Mouse (Mus musculus) hindbrain, embryonic 11.5 days (tissue): ENCODE results near the gene Nectin3. TPM values are rescaled to one million over a fixed set of nuclear protein-coding genes. Genes with fewer than 3 reads are reported as not detected.

ENCODE experiments used
- ATAC-seq: fragments of 200-750 bp; cut with Nextera tagmentation; 2 replicates; pipeline ENCODE4 v1.8.0; 2017; ENCODE audit warnings: mild to moderate bottlenecking, moderate TSS enrichment, moderate library complexity; ENCODE audit not compliant: low FRiP score
- DNase-seq: peaks from one replicate; pipeline ENCODE4 v3.0.0-alpha.2; 2015; ENCODE audit warnings: low spot score
- H3K27ac ChIP-seq: fragments of 300-500 bp; sonication (generic); 2 replicates; pipeline ENCODE4 v1.5.1; 2014; ENCODE audit warnings: mild to moderate bottlenecking, low read depth, low read length
- H3K27me3 ChIP-seq: fragments of 300-500 bp; sonication (generic); 2 replicates; pipeline ENCODE4 v1.6.1; 2014; ENCODE audit warnings: mild to moderate bottlenecking, low read length, moderate library complexity, mixed read lengths; ENCODE audit not compliant: control insufficient read depth, insufficient read depth
- H3K36me3 ChIP-seq: fragments of 300-500 bp; sonication (generic); 2 replicates; pipeline ENCODE4 v1.6.1; 2014; ENCODE audit warnings: mild to moderate bottlenecking, low read length, moderate library complexity, mixed read lengths; ENCODE audit not compliant: control insufficient read depth, insufficient read depth
- H3K4me1 ChIP-seq: fragments of 300-500 bp; sonication (generic); replicated peaks from 2 replicates; pipeline ENCODE4 v1.6.1; 2014; ENCODE audit warnings: low read length, mixed read lengths; ENCODE audit not compliant: control insufficient read depth, insufficient read depth
- H3K4me2 ChIP-seq: fragments of 300-500 bp; sonication (generic); replicated peaks from 2 replicates; pipeline ENCODE4 v1.6.1; 2014; ENCODE audit warnings: mild to moderate bottlenecking, low read depth, low read length
- H3K4me3 ChIP-seq: fragments of 300-500 bp; sonication (generic); 2 replicates; pipeline ENCODE4 v1.5.1; 2014; ENCODE audit warnings: low read depth, low read length
- H3K9ac ChIP-seq: fragments of 300-500 bp; sonication (generic); 2 replicates; pipeline ENCODE4 v1.6.1; 2014; ENCODE audit warnings: low read depth, low read length
- H3K9me3 ChIP-seq: fragments of 300-500 bp; sonication (generic); 2 replicates; pipeline ENCODE4 v1.6.1; 2016; ENCODE audit warnings: low read length; ENCODE audit not compliant: control insufficient read depth
- WGBS: fragments of 180-500 bp; shearing (Covaris S2); extraction: QIAGEN DNeasy Blood & Tissue Kit; methylation state at CpG from one replicate; pipeline ENCODE4 v1.1.7; 2014; 5-methylcytosine and 5-hydroxymethylcytosine counted together
- polyA plus RNA-seq: library from polyadenylated mRNA; unstranded; fragments of >200 nt; fragmentation: Nextera tagmentation; extraction: Ambion mirVana; gene quantifications from 2 replicates; pipeline ENCODE4 v1.2.1, GENCODE M21; 2014

Nectin3 gene
- polyA plus RNA-seq, 1 experiment from 2014 or later: 50.0 TPM

- H3K4me2 ChIP-seq: no peak overlapping the region
Observed at GRCm38 (mm10) chr16:46356663-46357062, 141.7 kb downstream of the Nectin3 start.

More at GRCm38 (mm10) chr16:46356663-46357062, 141.7 kb downstream of the Nectin3 start:
- Histone ChIP-seq H3K9ac (no peak overlapping the region), H3K27me3 (no peaks in the 10 kb centered on the region), H3K9me3 (no peaks in the 10 kb centered on the region), H3K4me3 (no peak overlapping the region), H3K27ac (no peak overlapping the region), H3K36me3 (no peaks in the 10 kb centered on the region), H3K4me1 (no peaks in the 10 kb centered on the region)
- DNase-seq (no peak), ATAC-seq (no peak)
- WGBS: 46% methylated on average over 3 of the region's 3 CpGs
